Comparison of ENCODE assay signal across 8 mouse cellular contexts in the genomic region with DNA sequence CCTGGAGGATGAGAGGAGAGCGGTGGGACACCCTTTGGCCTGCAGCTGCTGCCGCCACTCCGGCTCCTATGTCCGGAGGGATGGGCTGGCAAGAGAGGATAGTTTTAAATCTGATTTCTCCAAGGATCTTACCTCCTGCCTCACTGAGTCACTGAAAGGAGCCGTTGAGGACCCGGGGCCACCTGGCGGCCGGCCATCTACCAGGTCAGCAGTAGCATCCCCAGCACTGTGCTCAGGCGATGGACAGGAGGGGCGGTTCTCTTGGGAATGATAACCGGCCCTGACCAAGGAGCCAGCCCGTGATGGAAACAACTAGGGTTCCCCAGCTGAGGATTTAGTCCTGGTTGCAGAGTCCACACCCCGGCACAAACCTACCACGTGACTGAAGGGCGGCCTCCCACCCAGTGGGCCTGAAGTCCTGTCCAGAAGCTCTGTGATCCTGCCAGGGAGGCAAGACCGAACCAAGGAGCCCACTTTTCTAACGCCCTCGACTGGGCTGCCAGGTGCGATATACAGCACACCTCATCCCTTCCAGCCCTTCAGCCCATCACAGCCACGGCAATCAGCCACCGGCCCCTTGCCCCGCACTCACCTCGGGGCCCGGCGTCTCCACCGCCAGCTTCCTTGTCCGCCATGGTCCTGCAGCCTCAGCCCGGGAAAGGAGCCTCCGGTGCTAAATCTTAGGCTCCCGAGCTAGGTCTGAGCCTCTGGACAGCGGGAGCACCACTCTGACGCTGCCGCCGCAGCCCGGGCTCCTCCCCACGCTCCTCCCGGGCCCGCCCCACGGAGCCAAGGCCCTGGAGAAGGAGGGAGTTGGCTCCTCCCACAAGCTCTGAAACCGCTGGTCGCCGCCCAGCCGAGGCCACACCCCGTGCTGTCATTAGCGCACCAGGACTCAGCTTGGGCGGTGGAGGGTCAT.
DNase-seq lines count a peak whose midpoint lies in the region; ATAC-seq and TF ChIP-seq lines count a peak whose summit lies in the region.

No protein-coding gene starts in this region.

- DNase-seq in cerebellum, postnatal 14 days, result peak; percentile 54 to 64
- DNase-seq in frontal cortex, postnatal 36 days (ENCODE audit: low spot score in 2 of 2), result peak; percentile 84 to 87
- peak; percentile 68 to 70 for DNase-seq in layer of hippocampus, postnatal 25 days (ENCODE audit: extremely low spot score in 1 of 2, low spot score in 1 of 2)
- DNase-seq in lung, postnatal 0 days (ENCODE audit: low spot score), result peak; percentile 91
- DNase-seq in ovary, postnatal 36 days (ENCODE audit: low spot score), result peak; percentile 87
- DNase-seq in urinary bladder, adult 18-20 months (ENCODE audit: low spot score in 2 of 2), result peak; percentile 72 to 84

- peaks cover 37% of the 10 kb centered on the region for H3K4me1 ChIP-seq in hindbrain, embryonic 13.5 days (replicated peaks)
- peaks cover 6% of the 10 kb centered on the region; the same call in 1 of the 2 replicates for H3K4me1 ChIP-seq in lung, postnatal 0 days (ENCODE audit: insufficient read depth, low read depth, low read length)

- H3K9ac ChIP-seq in hindbrain, embryonic 13.5 days, result peak overlapping the region; percentile 79
- H3K9ac ChIP-seq in lung, postnatal 0 days (replicated peaks; ENCODE audit: low read depth), result no peak overlapping the region

- H3K36me3 ChIP-seq in hindbrain, embryonic 13.5 days, result 0 out of 2 replicates have a peak, but pooled peaks cover 2% of the 10 kb centered on the region
- H3K36me3 ChIP-seq in lung, postnatal 0 days (ENCODE audit: insufficient read depth, low read length), result no peaks in the 10 kb centered on the region

- H3K4me2 ChIP-seq in hindbrain, embryonic 13.5 days, result peak overlapping the region; percentile 72
- peak overlapping the region; percentile 88 for H3K4me2 ChIP-seq in lung, postnatal 0 days (replicated peaks; ENCODE audit: low read depth, low read length)

- H3K27ac ChIP-seq in hindbrain, embryonic 13.5 days, result peak overlapping the region; percentile 84
- H3K27ac ChIP-seq in lung, postnatal 0 days (ENCODE audit: low read length), result no peak overlapping the region

- H3K27me3 ChIP-seq in hindbrain, embryonic 13.5 days, result 0 out of 2 replicates have a peak, but pooled peaks cover 5% of the 10 kb centered on the region
- peaks cover 6% of the 10 kb centered on the region; the same call in 1 of the 2 replicates for H3K27me3 ChIP-seq in lung, postnatal 0 days (replicated peaks; ENCODE audit: insufficient read depth, low read length)

- no peaks in the 10 kb centered on the region for H3K9me3 ChIP-seq in hindbrain, embryonic 13.5 days
- no peaks in the 10 kb centered on the region for H3K9me3 ChIP-seq in lung, postnatal 0 days (ENCODE audit: low read length)

- H3K4me3 ChIP-seq in hindbrain, embryonic 13.5 days, result peak overlapping the region; percentile 57
- peak overlapping the region; percentile 51 for H3K4me3 ChIP-seq in lung, postnatal 0 days (ENCODE audit: low read depth, low read length)

- no peak for TF ChIP-seq EP300 in lung, postnatal 0 days (IDR thresholded peaks at IDR 0.05)

- TF ChIP-seq CTCF in lung, postnatal 0 days (IDR thresholded peaks at IDR 0.05), result peak; percentile 17; the same call in 1 of the 2 replicates

- 1% methylated on average over 46 of the region's 46 CpGs for WGBS in hindbrain, embryonic 13.5 days
- 3% methylated on average over 44 of the region's 46 CpGs for WGBS in lung, postnatal 0 days

- peak; percentile 28 for ATAC-seq in activated CD4-positive, CD25-positive, alpha-beta regulatory T cell, adult 4 months
- ATAC-seq in hindbrain, embryonic 13.5 days (ENCODE audit: low FRiP score), result peak; percentile 82
- peak; percentile 94 for ATAC-seq in lung, postnatal 0 days

Comparison
In these comparisons a context has a peak if more than half of its experiments do, and no peak if none do; other contexts are left out.
1. ATAC-seq: peak in every context shown above with its lines; median percentile 94 in lung, postnatal 0 days; 82 in hindbrain, embryonic 13.5 days; 28 in activated CD4-positive, CD25-positive, alpha-beta regulatory T cell, adult 4 months.